Mouse (Mus musculus): ENCODE results near the gene 2610001J05Rik.

- no peak for TF ChIP-seq POLR2A (IDR thresholded peaks at IDR 0.05; ENCODE audit: insufficient read depth, low read depth, low read length)
- TF ChIP-seq CTCF (IDR thresholded peaks at IDR 0.05; ENCODE audit: insufficient read depth, low read depth, low read length), result no peak
Measured at GRCm38 (mm10) chr6:13832770-13833169, 38.5 kb downstream of the 2610001J05Rik start.
